17 mouse cellular contexts compared by ENCODE assay signal in the genomic region with DNA sequence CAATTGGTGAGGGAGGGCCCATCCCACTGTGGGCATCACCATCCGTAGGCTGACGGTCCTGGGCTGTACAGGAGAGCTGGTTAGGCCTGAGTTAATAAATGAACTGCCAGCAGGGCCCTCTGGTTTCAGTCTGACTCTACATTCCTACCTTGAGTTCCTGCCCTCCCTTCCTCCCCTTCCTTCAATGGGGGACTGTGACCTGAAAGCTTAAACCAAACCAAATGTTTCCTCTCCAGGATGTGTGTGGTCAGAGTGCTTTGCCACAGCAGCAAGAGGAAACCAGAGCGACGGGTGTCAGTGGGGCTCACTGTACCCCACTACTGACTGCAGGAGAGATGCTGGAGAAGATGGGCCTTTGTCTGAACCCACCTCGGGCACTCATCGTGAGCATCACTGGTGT.
DNase-seq lines count a peak whose midpoint lies in the region; ATAC-seq lines count a peak whose summit lies in the region.
"Had no signal": no experiment of that assay in that cellular context is flagged by ENCODE, and none has a peak within 500 bp of the region (broad histone marks: within the 10 kb centered on the region; RNA-seq: fewer than 3 reads in every experiment).

No protein-coding gene starts in this region.

- ATAC-seq in kidney, embryonic 16.5 days (ENCODE audit: low FRiP score, low TSS enrichment), result peak; percentile 47; the same call in 1 of the 2 replicates
- peak; percentile 25 for ATAC-seq in monocyte, adult 5-6 weeks (replicated peaks; ENCODE audit: insufficient number of reproducible peaks, low FRiP score, low TSS enrichment, poor library complexity, severe bottlenecking)
- ATAC-seq: forebrain, embryonic 15.5 days; intestine, postnatal 0 days; midbrain, embryonic 15.5 days had no signal

- intact Hi-C loops in left cerebral cortex, postnatal 10 days (cut with DNase I), result no loop called here
- intact Hi-C loops in heart, postnatal 25 days (cut with DNase I), result no loop called here

- H3K4me1 ChIP-seq in kidney, embryonic 16.5 days (ENCODE audit: insufficient read depth, low read length), result 0 out of 2 replicates have a peak, but pooled peaks cover 4% of the 10 kb centered on the region
- H3K4me1 ChIP-seq: forebrain, embryonic 15.5 days; heart, embryonic 10.5 days; liver, embryonic 15.5 days; midbrain, embryonic 15.5 days; neural tube, embryonic 15.5 days had no signal

- DNase-seq in kidney, adult 9 months, result no peak
- peak; percentile 12 to 38 for DNase-seq in CD8-positive naive resting alpha-beta T cell, adult 2 months (ENCODE audit: low read depth in 2 of 2, low spot score in 2 of 2)
- DNase-seq in induced T-regulatory cell, adult 2 months (ENCODE audit: low read depth), result peak; percentile 84
- DNase-seq in adrenal gland, adult 8-10 months, result no peak
- no peak for DNase-seq in left cerebral cortex, postnatal 10 days (ENCODE audit: extremely low spot score in 1 of 2, low spot score in 2 of 2)
- no peak for DNase-seq in heart, postnatal 25 days (ENCODE audit: low spot score)
- DNase-seq: gastrocnemius, postnatal 10 days; heart, postnatal 4 days; spleen, adult 18-20 months had no signal

- H3K36me3 ChIP-seq in kidney, embryonic 16.5 days (ENCODE audit: insufficient read depth, low read length), result no peaks in the 10 kb centered on the region
- H3K36me3 ChIP-seq: forebrain, embryonic 15.5 days; heart, embryonic 10.5 days; liver, embryonic 15.5 days; midbrain, embryonic 15.5 days; neural tube, embryonic 15.5 days had no signal

- H3K9ac ChIP-seq in kidney, embryonic 16.5 days (replicated peaks; ENCODE audit: low read length), result no peak overlapping the region
- H3K9ac ChIP-seq: forebrain, embryonic 15.5 days; liver, embryonic 15.5 days; midbrain, embryonic 15.5 days; neural tube, embryonic 15.5 days had no signal

- no peaks in the 10 kb centered on the region for H3K9me3 ChIP-seq in kidney, embryonic 16.5 days (ENCODE audit: low read length)
- H3K9me3 ChIP-seq: forebrain, embryonic 15.5 days; heart, embryonic 10.5 days; liver, embryonic 15.5 days; midbrain, embryonic 15.5 days; neural tube, embryonic 15.5 days had no signal

- H3K27me3 ChIP-seq in kidney, embryonic 16.5 days (ENCODE audit: insufficient read depth, low read length), result no peaks in the 10 kb centered on the region
- H3K27me3 ChIP-seq: forebrain, embryonic 15.5 days; liver, embryonic 15.5 days; midbrain, embryonic 15.5 days; neural tube, embryonic 15.5 days had no signal

- 67% methylated on average over 6 of the region's 6 CpGs for WGBS in kidney, embryonic 16.5 days

- H3K27ac ChIP-seq in kidney, embryonic 16.5 days (ENCODE audit: low read length), result no peak overlapping the region
- H3K27ac ChIP-seq: forebrain, embryonic 15.5 days; heart, embryonic 10.5 days; liver, embryonic 15.5 days; midbrain, embryonic 15.5 days; neural tube, embryonic 15.5 days had no signal

- H3K4me2 ChIP-seq in kidney, embryonic 16.5 days (replicated peaks; ENCODE audit: low read depth, low read length), result no peak overlapping the region
- H3K4me2 ChIP-seq: forebrain, embryonic 15.5 days; liver, embryonic 15.5 days; midbrain, embryonic 15.5 days; neural tube, embryonic 15.5 days had no signal

- no peak overlapping the region for H3K4me3 ChIP-seq in kidney, embryonic 16.5 days (ENCODE audit: low read length)
- H3K4me3 ChIP-seq: forebrain, embryonic 15.5 days; heart, embryonic 10.5 days; liver, embryonic 15.5 days; midbrain, embryonic 15.5 days; neural tube, embryonic 15.5 days had no signal

Comparison
In these comparisons a context has a peak if more than half of its experiments do, and no peak if none do; other contexts are left out.
1. DNase-seq: peak in CD8-positive naive resting alpha-beta T cell, adult 2 months (2 of 2) and induced T-regulatory cell, adult 2 months (single experiment); none in kidney, adult 9 months (single experiment), adrenal gland, adult 8-10 months (single experiment), left cerebral cortex, postnatal 10 days (0 of 2) and heart, postnatal 25 days (single experiment).